Mouse (Mus musculus) liver, embryonic 14.5 days (tissue): ENCODE results near the gene P2ry2. TPM values are rescaled to one million over a fixed set of nuclear protein-coding genes. Genes with fewer than 3 reads are reported as not detected.

Experiments
- ATAC-seq: fragments of 200-750 bp; cut with Nextera tagmentation; 2 replicates; pipeline ENCODE4 v1.8.0; 2017; ENCODE audit warnings: moderate number of reproducible peaks, mild to moderate bottlenecking, moderate library complexity; ENCODE audit not compliant: insufficient read depth
- DNase-seq, 3 experiments: peaks; one replicate each; pipeline ENCODE4 v3.0.0-alpha.2; 2012 to 2013; ENCODE audit warnings: low read depth in 3 of 3, low spot score in 3 of 3
- H3K27ac ChIP-seq: fragments of 300-500 bp; sonication (generic); 2 replicates; pipeline ENCODE4 v1.5.1; 2014; ENCODE audit warnings: moderate library complexity, mild to moderate bottlenecking, control low read depth, inconsistent platforms
- H3K27me3 ChIP-seq: fragments of 300-500 bp; sonication (generic); 2 replicates; pipeline ENCODE4 v1.6.1; 2014; ENCODE audit warnings: mild to moderate bottlenecking, low read length, moderate library complexity; ENCODE audit not compliant: control insufficient read depth, insufficient read depth
- H3K36me3 ChIP-seq: fragments of 300-500 bp; sonication (generic); replicated peaks from 2 replicates; pipeline ENCODE4 v1.6.1; 2014; ENCODE audit warnings: low read depth; ENCODE audit not compliant: control insufficient read depth, insufficient read depth
- H3K4me1 ChIP-seq, 2 experiments: fragments of 200-500 bp in 1 of 2; fragments of 300-500 bp in 1 of 2; sonication (generic) in 1 of 2; replicated peaks; 2 replicates each; pipeline ENCODE4 v1.6.1; 2012 to 2014; ENCODE audit warnings: antibody characterized with exemption in 1 of 2, inconsistent platforms in 1 of 2, low read length in 1 of 2; ENCODE audit not compliant: control insufficient read depth in 2 of 2, insufficient read depth in 2 of 2
- H3K4me2 ChIP-seq: fragments of 300-500 bp; sonication (generic); 2 replicates; pipeline ENCODE4 v1.6.1; 2014; ENCODE audit warnings: low read depth, mild to moderate bottlenecking, control low read depth, moderate library complexity
- H3K4me3 ChIP-seq, 2 experiments: fragments of 200-500 bp in 1 of 2; fragments of 300-500 bp in 1 of 2; sonication (generic) in 1 of 2; 2 replicates each; pipeline ENCODE4 v1.5.1; 2012 to 2014; ENCODE audit warnings: low read depth in 2 of 2, low read length in 2 of 2, mild to moderate bottlenecking in 2 of 2, control low read depth in 1 of 2, inconsistent platforms in 1 of 2, moderate library complexity in 1 of 2; ENCODE audit not compliant: insufficient read depth in 1 of 2
- H3K9ac ChIP-seq: fragments of 300-500 bp; sonication (generic); replicated peaks from 2 replicates; pipeline ENCODE4 v1.6.1; 2014; ENCODE audit warnings: mild to moderate bottlenecking, control low read depth, moderate library complexity
- H3K9me3 ChIP-seq: fragments of 300-500 bp; sonication (generic); 2 replicates; pipeline ENCODE4 v1.6.1; 2016; ENCODE audit warnings: low read length, mixed read lengths; ENCODE audit not compliant: control insufficient read depth
- CTCF ChIP-seq: IDR thresholded peaks from 2 replicates; pipeline ENCODE4 v1.5.1; 2016; ENCODE audit warnings: antibody characterized with exemption, low read depth, control low read depth
- EP300 ChIP-seq: IDR thresholded peaks from 2 replicates; pipeline ENCODE4 v1.6.1; 2016; ENCODE audit warnings: antibody characterized with exemption, low read depth
- WGBS: fragments of 180-500 bp; shearing (Covaris S2); extraction: QIAGEN DNeasy Blood & Tissue Kit; methylation state at CpG from one replicate; pipeline ENCODE4 v1.1.7; 2014; ENCODE audit not compliant: insufficient replicate concordance; 5-methylcytosine and 5-hydroxymethylcytosine counted together
- polyA plus RNA-seq, 2 experiments: library from polyadenylated mRNA; depleted of rRNA in 1 of 2; stranded (reverse) in 1 of 2; unstranded in 1 of 2; fragments of >200 nt; fragmentation: Nextera tagmentation in 1 of 2; extraction: Ambion mirVana in 1 of 2; gene quantifications; 2 replicates each; pipeline versions ENCODE4 v1.2.1 to v1.2.3; 2012 to 2014

Gene P2ry2
- polyA plus RNA-seq, 2 experiments = 0.47 to 0.67 TPM

DNA sequence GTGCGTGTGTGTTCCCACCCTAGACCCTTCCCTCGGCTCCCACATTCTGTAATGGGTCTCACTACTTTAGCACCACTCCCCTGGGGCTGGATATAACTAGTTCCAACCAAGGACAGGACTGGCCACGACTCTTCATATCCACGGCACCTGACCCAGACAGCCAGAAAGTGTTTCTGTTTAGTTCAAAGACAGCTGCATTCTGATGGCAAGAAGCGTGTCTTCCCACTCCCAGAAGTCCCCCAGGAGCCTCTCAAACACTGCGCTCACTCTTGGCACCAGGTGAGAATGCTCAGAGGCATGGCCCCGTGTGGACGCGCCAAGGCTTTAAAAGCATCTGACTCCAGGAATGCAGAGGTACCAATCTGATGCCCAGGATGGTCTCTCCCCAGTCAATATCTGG lies 16.3 kb upstream of the P2ry2 start:
- Histone ChIP-seq H3K4me1 (peaks cover 2 to 22% of the 10 kb centered on the region in 2 experiments; a peak in 3 of 4 replicates), H3K27me3 (no peaks in the 10 kb centered on the region), H3K27ac (no peak overlapping the region), H3K9me3 (no peaks in the 10 kb centered on the region), H3K36me3 (no peaks in the 10 kb centered on the region), H3K9ac (no peak overlapping the region), H3K4me3 (no peak overlapping the region), H3K4me2 (no peak overlapping the region)
- DNase-seq = no peak
- ATAC-seq = no peak
- TF ChIP-seq CTCF = no peak
- no peak for TF ChIP-seq EP300
- 73% methylated on average over 9 of the region's 9 CpGs for WGBS

DNA sequence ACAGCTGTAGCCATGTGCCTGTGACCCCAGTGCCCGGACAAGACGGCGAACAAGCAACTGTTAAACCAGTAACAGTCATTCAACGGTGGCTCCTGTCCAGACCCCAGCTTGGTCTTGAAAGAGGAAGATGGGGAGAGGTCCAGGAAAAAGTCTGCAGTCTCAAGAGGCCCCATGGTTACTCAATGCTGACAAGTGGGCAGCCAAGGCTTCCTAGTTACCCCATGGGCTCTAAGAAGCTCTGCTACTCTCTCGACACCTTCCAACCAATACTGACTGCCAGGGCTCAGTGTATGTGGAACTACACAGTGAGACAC lies 15.7 kb upstream of the P2ry2 start:
- Histone ChIP-seq H3K36me3 (no peaks in the 10 kb centered on the region), H3K27me3 (no peaks in the 10 kb centered on the region), H3K4me3 (no peak overlapping the region), H3K27ac (no peak overlapping the region), H3K9me3 (no peaks in the 10 kb centered on the region), H3K9ac (no peak overlapping the region), H3K4me2 (no peak overlapping the region), H3K4me1 (peaks cover 2 to 22% of the 10 kb centered on the region in 2 experiments; a peak in 3 of 4 replicates)
- 29% methylated on average over 5 of the region's 5 CpGs for WGBS
- TF ChIP-seq EP300 (no peak), CTCF (no peak)
- ATAC-seq (no peak), DNase-seq (no peak)

DNA sequence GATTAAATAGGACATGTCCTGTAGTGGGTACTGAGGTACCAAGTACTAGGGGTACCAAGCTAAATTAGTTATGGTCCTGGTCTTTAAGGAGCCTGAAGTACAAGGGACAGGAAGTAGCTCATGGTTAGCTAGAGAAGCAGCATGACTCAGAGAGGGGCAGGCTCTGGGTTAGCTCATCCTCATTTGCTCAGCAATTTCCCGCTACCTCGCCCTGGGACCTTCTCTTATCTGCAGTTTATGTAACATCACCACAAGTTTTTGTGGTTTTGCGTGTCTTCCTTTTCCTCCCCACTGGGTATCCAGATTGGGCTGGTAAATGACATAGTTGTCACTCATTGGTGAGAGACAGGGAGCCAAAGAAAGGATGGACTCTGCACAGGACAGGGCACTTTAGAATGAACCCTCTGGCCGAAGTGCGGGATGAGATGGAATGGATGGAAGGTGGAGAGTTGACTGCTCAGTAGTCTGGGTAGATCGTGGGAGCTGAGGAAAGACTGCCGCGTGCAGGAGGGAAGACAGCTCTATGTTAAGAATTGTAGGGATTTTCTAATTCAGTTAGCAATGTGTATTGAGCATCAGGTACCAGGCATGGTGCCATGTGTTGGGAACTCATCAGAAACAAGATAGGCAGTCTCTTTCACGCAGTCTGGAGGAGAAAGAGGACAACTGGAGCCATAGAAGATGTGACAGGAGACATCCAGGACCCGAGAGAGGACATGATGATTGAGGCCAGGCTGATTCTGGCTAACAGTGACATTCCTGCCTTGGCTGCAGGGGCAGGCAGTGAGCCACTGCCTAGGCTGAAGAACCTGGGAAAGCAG lies 15.2 kb upstream of the P2ry2 start:
- Histone ChIP-seq H3K4me3 (no peak overlapping the region), H3K9me3 (no peaks in the 10 kb centered on the region), H3K27ac (no peak overlapping the region), H3K4me2 (no peak overlapping the region), H3K9ac (no peak overlapping the region), H3K4me1 (peaks cover 2 to 20% of the 10 kb centered on the region in 2 experiments; a peak in 3 of 4 replicates), H3K27me3 (no peaks in the 10 kb centered on the region), H3K36me3 (no peaks in the 10 kb centered on the region)
- DNase-seq = peak in 2 of 3 experiments; percentile 18 to 50
- no peak for TF ChIP-seq EP300
- TF ChIP-seq CTCF = no peak
- 13% methylated on average over 10 of the region's 10 CpGs for WGBS
- ATAC-seq = peak; percentile 43; the same call in 1 of the 2 replicates

DNA sequence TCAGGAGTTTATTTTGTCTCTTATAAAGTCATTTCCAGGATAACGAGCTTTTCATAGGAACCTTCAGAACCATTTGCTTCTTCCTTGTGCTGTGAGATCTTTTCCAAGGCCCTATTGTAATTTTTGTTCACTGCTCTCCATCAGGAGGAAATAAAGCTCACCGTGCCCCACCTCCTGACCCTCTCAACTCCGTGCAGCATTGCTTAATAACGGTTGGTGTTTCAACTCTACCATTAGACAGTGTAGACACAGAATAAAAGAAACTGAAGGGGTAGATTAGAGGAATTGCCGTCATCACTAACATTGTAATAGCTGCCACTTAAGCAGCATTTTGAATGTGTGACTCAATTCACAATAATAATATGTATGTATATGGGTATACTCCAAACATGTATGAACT lies 14.2 kb upstream of the P2ry2 start:
- H3K4me3 ChIP-seq = no peak overlapping the region
- no peaks in the 10 kb centered on the region for H3K36me3 ChIP-seq
- DNase-seq (no peak), ATAC-seq (no peak)
- TF ChIP-seq CTCF (no peak), EP300 (no peak)
- no peak overlapping the region for H3K27ac ChIP-seq
- H3K4me1 ChIP-seq = peaks cover 2 to 20% of the 10 kb centered on the region in 2 experiments; a peak in 3 of 4 replicates
- H3K4me2 ChIP-seq = no peak overlapping the region
- 33% methylated on average over 5 of the region's 5 CpGs for WGBS
- no peaks in the 10 kb centered on the region for H3K27me3 ChIP-seq
- no peak overlapping the region for H3K9ac ChIP-seq
- H3K9me3 ChIP-seq = no peaks in the 10 kb centered on the region

DNA sequence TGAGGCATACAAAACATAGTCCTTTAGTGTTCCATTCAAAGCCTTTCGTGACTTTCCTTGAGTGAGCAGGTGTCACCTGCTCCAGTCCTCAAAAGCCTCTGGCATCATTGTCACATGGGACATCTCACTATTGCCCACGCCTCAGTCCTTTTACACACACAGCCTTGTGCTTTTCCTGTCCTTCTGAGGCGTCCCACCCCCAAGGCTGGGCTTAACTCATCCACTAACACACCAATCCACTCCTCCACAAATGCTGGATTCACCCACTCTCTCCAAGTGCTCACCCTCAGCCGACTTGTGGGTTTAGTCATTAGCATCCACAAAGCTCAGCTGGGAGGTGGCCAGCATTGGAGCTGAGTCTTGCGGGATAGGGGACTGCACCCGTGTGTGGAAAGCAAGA lies 4.8 kb upstream of the P2ry2 start:
- no peaks in the 10 kb centered on the region for H3K36me3 ChIP-seq
- no peak for DNase-seq

More for the DNA sequence above, 4.8 kb upstream of the P2ry2 start:
- Histone ChIP-seq H3K4me3 (no peak overlapping the region), H3K27ac (no peak overlapping the region), H3K9ac (no peak overlapping the region), H3K4me2 (no peak overlapping the region), H3K9me3 (no peaks in the 10 kb centered on the region), H3K4me1 (no peaks in the 10 kb centered on the region), H3K27me3 (peaks cover 4% of the 10 kb centered on the region)
- 46% methylated on average over 6 of the region's 6 CpGs for WGBS
- no peak for TF ChIP-seq CTCF
- no peak for TF ChIP-seq EP300
- ATAC-seq = no peak
